In genomic region chr5:138256094-138256467, GRCm38 (mm10) we compare ENCODE assay signal across 10 mouse cellular contexts. TPM values are rescaled to one million over a fixed set of nuclear protein-coding genes. Genes with fewer than 3 reads are reported as not detected.
DNase-seq lines count a peak whose midpoint lies in the region; ATAC-seq lines count a peak whose summit lies in the region.
"Had no signal": no experiment of that assay in that cellular context is flagged by ENCODE, and none has a peak within 500 bp of the region (broad histone marks: within the 10 kb centered on the region; RNA-seq: fewer than 3 reads in every experiment).

No protein-coding gene starts in this region.

- H3K27me3 ChIP-seq in embryonic facial prominence, embryonic 10.5 days (replicated peaks; ENCODE audit: low read depth, poor library complexity, severe bottlenecking): no peaks in the 10 kb centered on the region
- no peaks in the 10 kb centered on the region for H3K27me3 ChIP-seq in hindbrain, embryonic 14.5 days (ENCODE audit: control insufficient read depth, insufficient read depth, low read length)
- H3K27me3 ChIP-seq in midbrain, embryonic 15.5 days (replicated peaks): no peaks in the 10 kb centered on the region

- H3K9ac ChIP-seq in hindbrain, embryonic 14.5 days: peak overlapping the region; percentile 67
- peak overlapping the region; percentile 80 for H3K9ac ChIP-seq in midbrain, embryonic 15.5 days

- peak overlapping the region; percentile 65 for H3K4me2 ChIP-seq in hindbrain, embryonic 14.5 days (replicated peaks)
- H3K4me2 ChIP-seq in midbrain, embryonic 15.5 days: peak overlapping the region; percentile 84

- intact Hi-C loops in left cerebral cortex, postnatal 10 days (cut with DNase I): no loop called here

- no peaks in the 10 kb centered on the region for H3K9me3 ChIP-seq in embryonic facial prominence, embryonic 10.5 days
- no peaks in the 10 kb centered on the region for H3K9me3 ChIP-seq in hindbrain, embryonic 14.5 days (ENCODE audit: control insufficient read depth, low read length)
- H3K9me3 ChIP-seq in midbrain, embryonic 15.5 days: no peaks in the 10 kb centered on the region

- peak overlapping the region; percentile 84 for H3K27ac ChIP-seq in embryonic facial prominence, embryonic 10.5 days (replicated peaks)
- H3K27ac ChIP-seq in hindbrain, embryonic 14.5 days: peak overlapping the region; percentile 80
- peak overlapping the region; percentile 91 for H3K27ac ChIP-seq in midbrain, embryonic 15.5 days

- peak overlapping the region; percentile 82 for H3K4me3 ChIP-seq in embryonic facial prominence, embryonic 10.5 days
- peak overlapping the region; percentile 55 for H3K4me3 ChIP-seq in hindbrain, embryonic 14.5 days (replicated peaks; ENCODE audit: low read length)
- H3K4me3 ChIP-seq in midbrain, embryonic 15.5 days: peak overlapping the region; percentile 73

- ATAC-seq in hindbrain, embryonic 14.5 days (ENCODE audit: low FRiP score): peak; percentile 1; the same call in 1 of the 2 replicates
- no peak; the same call in 1 of the 2 replicates for ATAC-seq in midbrain, embryonic 15.5 days (replicated peaks)

- DNase-seq in kidney, postnatal 10 days: peak; percentile 46
- DNase-seq in kidney, postnatal 4 days: no peak
- DNase-seq in embryonic facial prominence, embryonic 10.5 days (ENCODE audit: low spot score): no peak
- DNase-seq in hindbrain, embryonic 14.5 days (ENCODE audit: low spot score): no peak
- DNase-seq in left cerebral cortex, postnatal 10 days (ENCODE audit: extremely low spot score in 1 of 2, low spot score in 2 of 2): no peak
- DNase-seq in thymus, postnatal 36 days: no peak
- DNase-seq in layer of hippocampus, adult 11-12 months (ENCODE audit: low spot score): no peak

- H3K4me1 ChIP-seq in embryonic facial prominence, embryonic 10.5 days: peaks cover 14% of the 10 kb centered on the region
- peaks cover 13% of the 10 kb centered on the region for H3K4me1 ChIP-seq in hindbrain, embryonic 14.5 days (replicated peaks; ENCODE audit: control insufficient read depth, insufficient read depth, low read length)
- peaks cover 16% of the 10 kb centered on the region for H3K4me1 ChIP-seq in midbrain, embryonic 15.5 days

- WGBS in embryonic facial prominence, embryonic 10.5 days: 18% methylated on average over 7 of the region's 7 CpGs
- WGBS in hindbrain, embryonic 14.5 days: 15% methylated on average over 7 of the region's 7 CpGs
- WGBS in midbrain, embryonic 15.5 days: 18% methylated on average over 7 of the region's 7 CpGs

- H3K36me3 ChIP-seq in embryonic facial prominence, embryonic 10.5 days (replicated peaks): peaks cover 31% of the 10 kb centered on the region
- H3K36me3 ChIP-seq in hindbrain, embryonic 14.5 days (replicated peaks; ENCODE audit: control insufficient read depth, insufficient read depth): peaks cover 34% of the 10 kb centered on the region
- H3K36me3 ChIP-seq in midbrain, embryonic 15.5 days (replicated peaks): peaks cover 12% of the 10 kb centered on the region

RNA-seq across cellular contexts. Expression of gene Lamtor4, which starts 0.8 kb away (rescaled TPM):
- polyA plus RNA-seq in embryonic facial prominence, embryonic 10.5 days (2016; fragmentation: Nextera tagmentation; extraction: Ambion mirVana): 38.6 and 40.2 TPM in 2 replicates
- 74.7 and 85.0 TPM in 2 replicates for polyA plus RNA-seq in hindbrain, embryonic 14.5 days (2014; fragmentation: Nextera tagmentation; extraction: Ambion mirVana)
- polyA plus RNA-seq in midbrain, embryonic 15.5 days (2015; fragmentation: Nextera tagmentation; extraction: Ambion mirVana): 96.4 and 108 TPM in 2 replicates
- total RNA-seq in left cerebral cortex, postnatal 10 days (2021): 10 to 100 TPM; 65.3 to 70.0 TPM

RNA-seq across cellular contexts. Expression of gene BC037034, which starts 7.8 kb away (rescaled TPM):
- 5.7 and 6.1 TPM in 2 replicates for polyA plus RNA-seq in embryonic facial prominence, embryonic 10.5 days (2016; fragmentation: Nextera tagmentation; extraction: Ambion mirVana)
- polyA plus RNA-seq in hindbrain, embryonic 14.5 days (2014; fragmentation: Nextera tagmentation; extraction: Ambion mirVana): 19.5 and 19.7 TPM in 2 replicates
- 19.5 and 20.8 TPM in 2 replicates for polyA plus RNA-seq in midbrain, embryonic 15.5 days (2015; fragmentation: Nextera tagmentation; extraction: Ambion mirVana)
- total RNA-seq in left cerebral cortex, postnatal 10 days (2021): 10 to 100 TPM; 74.6 to 75.5 TPM

RNA-seq across cellular contexts. Expression of gene Gal3st4, which starts 16.6 kb away (rescaled TPM):
- polyA plus RNA-seq in embryonic facial prominence, embryonic 10.5 days (2016; fragmentation: Nextera tagmentation; extraction: Ambion mirVana): 3.6 and 4.5 TPM in 2 replicates
- 2.6 and 2.9 TPM in 2 replicates for polyA plus RNA-seq in hindbrain, embryonic 14.5 days (2014; fragmentation: Nextera tagmentation; extraction: Ambion mirVana)
- polyA plus RNA-seq in midbrain, embryonic 15.5 days (2015; fragmentation: Nextera tagmentation; extraction: Ambion mirVana): 2.1 and 2.9 TPM in 2 replicates
- 1 to 10 TPM; 3.4 to 4.0 TPM for total RNA-seq in left cerebral cortex, postnatal 10 days (2021)

RNA-seq across cellular contexts. Expression of gene Gm43720, which starts 23.7 kb away (rescaled TPM):
- polyA plus RNA-seq in embryonic facial prominence, embryonic 10.5 days (2016; fragmentation: Nextera tagmentation; extraction: Ambion mirVana): 0.11 TPM in 1 of 2 replicates, not detected in the other
- polyA plus RNA-seq in hindbrain, embryonic 14.5 days (2014; fragmentation: Nextera tagmentation; extraction: Ambion mirVana): 0.15 TPM in 1 of 2 replicates, not detected in the other
- polyA plus RNA-seq in midbrain, embryonic 15.5 days (2015; fragmentation: Nextera tagmentation; extraction: Ambion mirVana): 0.04 and 0.09 TPM in 2 replicates
- under 1 TPM in 1 of 2 experiments, not detected in 1; 0.11 TPM for total RNA-seq in left cerebral cortex, postnatal 10 days (2021)
- total RNA-seq: adrenal gland, postnatal 36 days; left cerebral cortex, adult 18-20 months had no signal

RNA-seq across cellular contexts. Expression of gene Gpc2, which starts 23.7 kb away (rescaled TPM):
- 48.1 TPM in 2 replicates for polyA plus RNA-seq in embryonic facial prominence, embryonic 10.5 days (2016; fragmentation: Nextera tagmentation; extraction: Ambion mirVana)
- 23.9 and 24.2 TPM in 2 replicates for polyA plus RNA-seq in hindbrain, embryonic 14.5 days (2014; fragmentation: Nextera tagmentation; extraction: Ambion mirVana)
- polyA plus RNA-seq in midbrain, embryonic 15.5 days (2015; fragmentation: Nextera tagmentation; extraction: Ambion mirVana): 218 and 231 TPM in 2 replicates
- total RNA-seq in left cerebral cortex, postnatal 10 days (2021): 1 to 10 TPM; 3.8 to 4.1 TPM
